Mouse (Mus musculus): ENCODE data around the gene Tpk1.
"Not testable (repeated sequence)": the region's sequence is repeated elsewhere in the genome, so short reads cannot be mapped to it uniquely, and the experiment has no call there.

Gene Tpk1

DNA sequence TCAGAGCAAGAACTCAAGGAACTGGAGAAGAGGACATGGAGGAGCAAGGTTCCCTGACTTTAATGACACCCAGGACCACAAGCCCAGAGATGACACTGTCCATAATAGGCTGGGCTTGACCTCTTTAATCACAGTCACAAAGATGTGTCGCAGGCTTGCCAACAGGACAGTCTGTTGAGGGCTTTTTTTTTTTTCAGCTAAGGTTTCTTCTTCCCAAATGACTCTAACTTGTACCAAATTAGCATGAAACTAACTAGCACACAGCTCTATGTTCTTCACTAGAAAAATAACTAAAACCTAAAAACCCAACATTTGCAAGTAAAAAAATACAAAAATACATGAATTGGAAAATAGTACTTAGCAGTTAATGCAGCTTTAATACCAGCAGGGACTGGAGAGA lies 27.2 kb downstream of the Tpk1 start:
- no peak for DNase-seq

DNA sequence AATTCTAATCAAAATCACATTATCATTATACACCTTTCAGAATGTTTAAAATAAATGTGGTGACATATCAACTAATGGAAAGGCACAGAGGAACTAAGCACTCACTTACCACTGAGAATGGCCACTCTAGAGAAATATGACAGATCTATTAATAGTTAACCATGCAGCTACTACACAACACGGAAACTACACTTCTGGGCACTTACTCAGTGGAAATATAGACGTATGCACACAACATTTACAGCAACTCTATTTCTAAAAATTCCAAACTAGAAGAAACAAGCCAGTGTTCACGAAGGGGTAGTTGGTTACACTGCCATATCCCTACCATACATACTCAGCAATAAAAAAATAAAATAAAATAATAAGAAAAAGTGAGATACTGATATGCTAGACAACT lies 28.0 kb downstream of the Tpk1 start:
- DNase-seq, result no peak

GRCm38 (mm10) chr6:43636980-43637638 lies 29.0 kb downstream of the Tpk1 start:
- no peak for DNase-seq

GRCm38 (mm10) chr6:43633308-43633963 lies 32.6 kb downstream of the Tpk1 start:
- no peak for DNase-seq

DNA sequence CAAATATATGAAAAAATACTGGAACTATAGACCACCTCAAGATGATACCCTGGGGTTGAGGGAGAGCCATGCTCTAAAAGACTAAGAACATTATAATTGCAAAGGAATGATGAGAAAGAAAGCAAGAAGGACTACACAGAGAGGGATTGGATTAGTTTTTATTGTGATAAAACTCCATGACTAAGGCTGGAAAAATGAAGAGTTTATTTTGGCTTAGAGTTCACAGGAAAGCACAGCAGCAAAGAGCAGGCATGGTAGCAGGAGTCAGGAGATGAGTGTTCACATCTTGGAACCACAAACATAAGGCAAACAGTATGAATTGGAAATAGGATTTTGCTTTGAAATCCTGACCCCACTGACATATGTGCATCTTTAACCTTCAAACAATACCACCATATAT lies 33.2 kb downstream of the Tpk1 start:
- DNase-seq, result no peak

DNA sequence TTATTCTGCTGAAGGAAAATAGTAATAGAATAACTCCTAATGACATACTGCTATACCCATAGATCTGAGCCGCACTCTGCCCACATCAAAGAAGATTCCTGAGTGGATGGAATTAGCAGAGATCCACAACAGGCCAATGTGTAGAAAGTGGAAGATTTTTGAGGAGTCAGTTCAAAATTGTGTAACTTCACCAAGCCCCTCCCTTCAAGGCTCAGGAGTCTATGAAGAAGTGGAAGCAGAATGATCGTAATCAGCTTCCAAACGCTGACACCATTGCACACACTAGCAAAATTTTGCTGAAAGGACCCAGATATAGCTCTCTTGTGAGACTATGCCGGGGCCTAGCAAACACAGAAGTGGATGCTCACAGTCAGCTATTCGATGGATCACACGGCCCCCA lies 42.6 kb downstream of the Tpk1 start:
- DNase-seq, result not testable (repeated sequence)

- DNase-seq, result no peak
Measured at GRCm38 (mm10) chr6:43619258-43619657, 46.8 kb downstream of the Tpk1 start.

DNA sequence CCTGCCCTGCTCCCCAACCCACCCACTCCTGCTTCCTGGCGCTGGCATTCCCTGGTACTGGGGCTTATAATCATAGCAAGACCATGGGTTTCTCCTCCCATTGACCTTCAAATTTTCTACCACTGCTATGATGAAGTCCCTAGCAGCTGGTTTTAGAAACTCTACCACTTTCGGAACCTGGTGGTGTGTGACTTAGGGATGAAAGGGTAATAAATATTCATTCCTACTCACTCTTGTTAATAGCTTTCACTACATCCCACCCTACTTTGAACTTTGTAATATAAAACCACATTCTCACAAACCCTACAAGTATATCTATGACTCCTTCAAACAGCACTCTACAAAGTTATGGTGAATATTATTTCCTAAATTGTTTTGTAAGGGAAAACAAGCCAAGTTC lies 54.3 kb downstream of the Tpk1 start:
- DNase-seq, result no peak

DNA sequence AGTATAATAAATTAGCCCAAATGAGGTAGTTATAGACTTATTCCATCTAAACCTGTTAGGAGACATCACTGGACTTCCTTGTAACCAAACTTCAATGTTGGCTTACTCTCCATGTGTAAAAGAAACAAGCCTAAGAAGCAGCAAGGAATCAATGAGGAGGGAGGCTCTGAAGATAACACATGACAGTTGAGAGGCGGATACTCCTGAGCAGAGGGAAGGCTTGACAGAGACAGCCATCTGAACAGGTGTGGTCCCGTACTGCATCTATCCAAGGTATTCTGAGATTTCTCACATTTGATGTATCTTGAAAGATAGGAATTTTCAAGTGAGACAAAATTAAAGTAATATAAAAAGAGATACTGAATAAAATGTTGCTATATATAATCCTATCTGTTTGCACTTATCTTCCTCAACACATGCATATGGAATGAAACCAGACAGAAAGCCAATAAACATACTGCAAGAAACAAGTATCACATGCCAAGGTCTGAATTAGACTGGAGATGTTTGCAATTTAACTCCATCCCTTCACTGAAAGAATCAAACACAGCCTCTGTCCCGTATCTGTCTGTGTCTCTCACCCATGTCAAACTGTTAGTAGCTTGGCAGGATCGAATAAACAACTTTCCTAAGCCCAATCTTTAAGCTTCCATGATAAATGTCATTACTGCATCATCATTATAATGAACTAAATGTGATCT lies 75.1 kb downstream of the Tpk1 start:
- no peak for DNase-seq

DNA sequence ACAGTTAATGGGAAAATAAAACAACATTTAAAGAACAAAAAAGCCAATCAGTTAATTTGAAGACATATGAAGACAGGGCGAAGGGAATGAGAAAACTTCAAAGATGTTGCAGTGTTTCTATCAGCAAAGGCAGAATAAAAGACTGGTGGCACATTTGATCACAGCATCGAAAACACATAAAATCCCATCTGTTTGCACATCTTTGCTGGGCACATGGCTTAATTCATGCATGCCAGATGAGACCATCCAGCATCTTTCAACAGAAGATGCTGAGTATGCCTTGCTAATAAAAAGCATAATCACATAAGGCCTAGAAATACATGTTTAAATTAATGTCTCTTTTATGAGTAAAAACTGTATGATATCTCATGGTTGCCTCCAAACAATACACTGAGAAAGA lies 80.8 kb downstream of the Tpk1 start:
- no peak for DNase-seq

GRCm38 (mm10) chr6:43581809-43582208 lies 84.3 kb downstream of the Tpk1 start:
- no peak for DNase-seq

DNA sequence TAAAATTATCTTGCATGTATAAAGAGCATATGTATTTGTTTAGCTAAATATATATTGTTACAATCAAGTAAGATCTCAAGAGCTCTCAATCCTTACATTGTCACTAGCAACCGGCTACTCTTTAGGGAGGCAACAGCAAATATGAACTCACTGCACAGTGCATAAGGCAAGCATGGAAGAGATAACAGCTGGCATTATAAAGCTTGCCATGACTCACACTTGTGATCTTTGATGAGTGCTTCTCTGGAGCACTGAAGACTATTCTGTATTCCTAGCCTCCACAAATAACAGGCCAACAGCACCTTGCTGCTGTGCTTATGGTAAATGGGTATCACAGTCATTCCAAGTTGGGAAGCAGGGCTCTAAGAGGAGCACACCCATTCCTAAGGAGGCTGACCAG lies 98.2 kb downstream of the Tpk1 start:
- no peak for DNase-seq

- no peak for DNase-seq
Measured at GRCm38 (mm10) chr6:43562474-43562873, 103.6 kb downstream of the Tpk1 start.

DNA sequence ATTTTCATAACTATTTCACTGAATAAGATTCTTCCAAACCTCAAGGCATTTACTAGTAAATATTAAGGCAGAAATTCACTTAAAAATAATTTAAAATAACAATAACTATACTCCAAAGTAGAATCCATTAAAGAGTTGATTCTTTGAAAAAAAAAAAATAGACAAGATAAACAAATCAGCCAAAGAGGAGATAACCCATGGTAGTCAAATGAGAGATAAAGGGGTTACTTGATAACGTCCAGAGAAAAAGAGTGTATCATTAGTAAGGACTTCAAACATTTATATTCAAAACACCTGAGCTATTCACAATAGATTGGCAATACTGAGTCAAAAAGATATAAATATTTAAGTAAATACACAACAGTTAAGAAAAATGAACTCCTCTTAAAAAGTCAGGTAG lies 114.7 kb downstream of the Tpk1 start:
- no peak for DNase-seq

DNA sequence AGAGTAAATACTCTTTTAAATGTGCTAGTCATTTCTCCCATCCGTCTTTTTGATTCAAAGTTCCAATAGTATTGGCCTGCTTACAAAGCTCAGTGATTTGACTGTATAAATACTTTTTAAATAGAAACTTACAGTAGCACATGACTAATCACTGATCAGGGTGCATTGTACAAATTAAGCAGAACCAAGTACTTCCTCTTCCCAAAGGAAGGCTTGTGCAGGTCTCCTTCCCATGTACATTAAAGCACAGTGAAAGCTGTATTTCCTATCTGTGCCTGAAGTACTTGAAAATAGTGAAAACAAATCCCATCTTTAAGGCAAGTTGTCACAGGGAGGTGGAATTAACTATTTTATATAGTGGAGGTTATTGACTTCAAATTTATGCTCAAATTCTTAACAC lies 119.5 kb downstream of the Tpk1 start:
- no peak for DNase-seq

GRCm38 (mm10) chr6:43537252-43537870 lies 128.7 kb downstream of the Tpk1 start:
- DNase-seq, result no peak

GRCm38 (mm10) chr6:43535459-43535858 lies 130.6 kb downstream of the Tpk1 start:
- no peak for DNase-seq

DNA sequence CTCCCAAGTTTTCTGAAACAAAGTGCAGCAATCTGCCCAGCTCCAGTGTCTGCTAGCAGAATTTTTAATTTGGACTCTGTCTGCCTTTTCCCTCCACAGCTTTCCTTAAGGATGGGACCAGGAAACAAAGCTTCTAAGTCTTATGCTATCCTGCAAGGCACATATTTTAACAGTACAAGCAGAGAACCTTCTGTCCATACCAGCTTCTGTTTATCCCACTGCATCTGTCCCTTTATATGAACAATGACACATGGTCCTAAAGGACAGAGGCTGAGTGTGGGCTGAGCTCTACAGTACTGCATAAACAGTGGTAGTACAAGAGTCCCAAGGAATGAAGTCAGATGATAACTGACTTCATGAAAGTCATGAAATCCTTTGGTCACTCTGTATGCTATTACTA lies 132.8 kb downstream of the Tpk1 start:
- DNase-seq, result no peak

DNA sequence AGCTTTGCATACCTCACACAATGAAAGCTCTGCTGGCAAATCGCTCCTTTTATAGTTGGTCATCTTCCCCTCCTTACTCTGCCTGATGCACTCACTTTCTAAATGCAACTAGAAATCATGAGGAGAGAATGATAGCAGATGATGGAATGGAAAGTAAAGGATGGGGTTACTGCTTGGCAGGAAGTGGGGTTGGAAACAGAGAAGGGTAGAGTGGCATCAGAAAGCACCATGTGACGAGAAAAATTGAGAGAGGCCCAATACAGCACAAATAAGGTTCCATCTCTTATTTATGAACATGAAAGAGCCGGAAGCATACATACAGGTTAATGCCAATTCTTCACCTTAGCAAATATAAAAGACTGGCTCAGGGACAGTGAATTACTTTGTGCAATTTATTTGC lies 133.3 kb downstream of the Tpk1 start:
- no peak for DNase-seq

- no peak for DNase-seq
Measured at GRCm38 (mm10) chr6:43531996-43532395, 134.1 kb downstream of the Tpk1 start.

DNA sequence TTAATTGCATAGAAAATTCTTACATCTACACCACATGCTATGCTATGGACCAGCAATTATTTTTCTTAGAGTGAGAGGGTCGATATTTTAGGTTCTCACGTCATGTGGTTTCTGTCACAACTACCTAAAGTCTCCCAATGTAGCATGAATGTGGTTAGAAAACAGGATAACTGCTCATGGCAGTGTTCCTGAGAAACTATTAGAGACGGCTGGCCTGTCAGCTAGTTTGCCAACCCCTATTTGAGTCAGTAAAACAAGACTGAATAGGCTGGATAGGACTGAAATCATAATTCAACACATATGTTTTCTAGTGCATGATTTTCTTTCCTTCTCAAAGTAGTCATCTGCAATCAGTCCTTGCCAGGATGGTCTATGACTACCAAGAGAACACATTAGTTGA lies 137.1 kb downstream of the Tpk1 start:
- DNase-seq, result no peak

GRCm38 (mm10) chr6:43525028-43525427 lies 141.1 kb downstream of the Tpk1 start:
- no peak for DNase-seq

DNA sequence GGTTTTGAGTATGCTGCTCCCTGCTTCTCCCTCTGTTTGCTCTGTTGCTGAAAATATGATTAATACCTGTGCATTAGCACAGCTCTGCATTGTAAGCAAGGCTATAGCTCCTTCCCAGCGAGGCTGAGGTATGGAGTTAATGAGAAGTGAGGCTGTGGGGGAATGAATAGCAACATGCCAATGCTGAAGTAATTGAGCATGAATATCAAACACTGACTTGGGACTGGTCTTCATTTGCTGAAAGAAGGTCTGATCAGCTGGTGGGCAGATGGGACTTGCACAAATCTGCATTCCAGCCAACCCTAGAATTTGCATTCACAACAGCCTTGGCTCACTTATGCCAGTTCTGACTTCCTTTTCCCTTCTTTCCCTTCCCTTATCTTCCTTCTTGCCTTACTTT lies 144.0 kb downstream of the Tpk1 start:
- no peak for DNase-seq

DNA sequence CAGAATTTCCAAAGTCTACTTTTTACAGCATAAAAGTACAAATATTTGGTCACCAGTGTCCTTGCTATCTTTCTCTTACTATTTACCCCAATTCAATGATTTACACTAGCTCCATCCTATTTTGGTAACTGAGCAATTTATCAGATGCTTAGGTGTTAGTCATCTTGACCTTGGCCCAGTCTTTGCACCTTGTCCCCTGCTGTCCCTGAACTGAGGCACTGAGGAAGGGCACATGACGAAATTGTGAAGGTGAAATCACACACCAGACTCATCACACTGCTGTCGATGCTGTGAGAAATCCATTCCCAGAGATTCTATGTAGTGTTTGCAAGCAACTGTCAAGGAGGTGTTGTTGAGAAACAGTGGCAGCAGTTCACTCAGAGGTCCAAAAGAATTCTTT lies 145.9 kb downstream of the Tpk1 start:
- DNase-seq, result no peak
